Mouse (Mus musculus) kidney, adult 2 months (tissue): Measurements from ENCODE around the gene Vamp2.

ENCODE experiments used
- CTCF ChIP-seq: fragments of 200-500 bp; conservative IDR thresholded peaks from 2 replicates; pipeline ENCODE4 v1.5.1; 2011; ENCODE audit warnings: low read depth, mild to moderate bottlenecking, control low read depth, low read length, moderate library complexity, mixed read lengths; ENCODE audit not compliant: insufficient read depth, insufficient read length
- POLR2A ChIP-seq: fragments of 200-500 bp; IDR thresholded peaks from one replicate; pipeline ENCODE4 v1.6.1; 2011; ENCODE audit warnings: low read depth, low read length, control low read depth

DNA sequence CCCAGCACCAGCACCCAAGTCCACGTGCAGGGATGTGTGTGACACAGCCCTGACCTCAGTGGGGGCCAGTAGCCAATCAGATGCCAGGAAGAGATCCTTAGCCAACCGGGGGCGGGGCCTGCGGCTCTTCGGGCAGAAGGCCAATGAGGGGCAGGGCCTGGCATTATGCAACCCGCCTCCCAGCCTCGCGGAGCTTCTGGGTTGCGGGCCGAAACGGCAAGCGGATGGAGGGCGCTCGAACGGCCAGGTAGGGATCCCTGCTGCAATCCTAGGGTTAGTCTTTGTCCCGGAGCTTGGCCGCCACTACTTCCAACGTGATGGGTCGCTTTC, 10.4 kb downstream of the Vamp2 start:
- TF ChIP-seq CTCF: no peak
- peak; percentile 21 for TF ChIP-seq POLR2A
